Mouse (Mus musculus) brain, embryonic 14.5 days (tissue): ENCODE measurements at regions not wholly inside any gene's neighbourhood (a gene's known extent, or its start where the extent isn't known, plus 50 kb on each side); places are given as distances from the start of the nearest gene placed in this dataset.

Experiments
- CTCF ChIP-seq: fragments of 200-500 bp; IDR thresholded peaks from 2 replicates; pipeline ENCODE4 v1.5.1; 2012; ENCODE audit warnings: inconsistent platforms, mild to moderate bottlenecking, moderate library complexity, borderline replicate concordance; ENCODE audit not compliant: insufficient read depth, insufficient read length; ENCODE audit errors: extremely low read depth
- POLR2A ChIP-seq: fragments of 200-500 bp; IDR thresholded peaks from 2 replicates; pipeline ENCODE4 v1.6.1; 2012; ENCODE audit warnings: mild to moderate bottlenecking, inconsistent platforms, borderline replicate concordance; ENCODE audit not compliant: poor library complexity, insufficient read depth, insufficient read length, severe bottlenecking; ENCODE audit errors: extremely low read depth

DNA sequence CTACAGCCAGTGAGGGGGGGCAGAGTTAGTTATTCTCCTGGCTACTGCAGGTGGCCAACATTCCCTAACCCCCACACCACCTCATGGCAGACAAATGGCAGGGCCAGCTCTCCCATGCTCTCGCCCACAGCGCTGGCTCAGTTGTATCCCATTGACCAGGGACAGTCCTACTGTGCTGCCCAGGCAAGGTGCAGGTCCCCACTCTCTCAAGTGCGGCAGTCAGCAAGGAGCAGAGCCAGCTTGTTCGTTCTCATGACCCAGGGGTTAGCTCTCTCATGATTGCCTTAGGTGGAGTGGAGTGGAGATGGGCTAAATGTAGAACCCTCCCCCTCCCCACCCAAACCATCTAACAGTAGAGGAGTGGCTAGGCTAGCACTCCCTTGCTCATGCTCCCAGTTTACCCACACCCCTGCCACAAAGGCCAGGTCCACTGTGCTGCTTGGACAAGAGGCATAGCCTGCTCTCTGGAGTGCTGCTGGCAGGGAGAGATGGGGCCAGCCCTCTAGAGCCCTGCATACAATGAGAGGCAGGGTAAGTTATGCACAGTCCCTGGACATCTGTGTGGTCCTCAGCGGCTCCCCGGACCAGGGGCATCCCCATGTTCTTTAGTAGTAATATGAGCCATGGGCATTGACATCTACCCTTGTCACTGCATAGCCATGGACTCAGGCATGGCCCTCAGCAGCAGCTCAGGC lies 114.4 kb downstream of the Minar1 start:
- TF ChIP-seq CTCF (no peak), POLR2A (no peak)
